Mouse (Mus musculus) lung, postnatal 0 days (tissue): ENCODE measurements around the gene Myo16.

Experiments used
- CTCF ChIP-seq: IDR thresholded peaks from 2 replicates; pipeline ENCODE4 v1.5.1; 2016; ENCODE audit warnings: antibody characterized with exemption, mild to moderate bottlenecking
- EP300 ChIP-seq: IDR thresholded peaks from 2 replicates; pipeline ENCODE4 v1.6.1; 2016; ENCODE audit warnings: antibody characterized with exemption, mild to moderate bottlenecking, control low read depth

GRCm38 (mm10) chr8:10480850-10481249, 327.1 kb downstream of the Myo16 start:
- no peak for TF ChIP-seq CTCF
- TF ChIP-seq EP300: no peak
